Mouse (Mus musculus) gastrocnemius, postnatal 10 days (tissue): ENCODE measurements around the gene Ndufv1. TPM values are rescaled to one million over a fixed set of nuclear protein-coding genes. Genes with fewer than 3 reads are reported as not detected.
A peak's percentile ranks its signal among the peaks of the same experiment; 100 is the strongest.
"Not testable (repeated sequence)": the region's sequence is repeated elsewhere in the genome, so short reads cannot be mapped to it uniquely, and the experiment has no call there.

Experiments
- DNase-seq: peaks from one replicate; pipeline ENCODE4 v3.0.0; 2021; ENCODE audit warnings: mixed read lengths
- total RNA-seq, 2 experiments: library from RNA; stranded (reverse); gene quantifications; 2 replicates each; pipeline ENCODE4 v1.2.3; 2021

Ndufv1 gene
- total RNA-seq, 2 experiments from 2014 or later = 297 to 355 TPM

GRCm38 (mm10) chr19:3967258-3967657 lies 45.3 kb downstream of the Ndufv1 start:
- no peak for DNase-seq

- DNase-seq = no peak
These were observed 46.1 kb downstream of the Ndufv1 start for GRCm38 (mm10) chr19:3966330-3967075.

GRCm38 (mm10) chr19:3964030-3964429 lies 48.6 kb downstream of the Ndufv1 start:
- DNase-seq = no peak

- peak; percentile 52 for DNase-seq
These were observed 50.1 kb downstream of the Ndufv1 start for GRCm38 (mm10) chr19:3962469-3962868.

GRCm38 (mm10) chr19:3961805-3962204 lies 50.8 kb downstream of the Ndufv1 start:
- DNase-seq = not testable (repeated sequence)

GRCm38 (mm10) chr19:3960211-3960610 lies 52.4 kb downstream of the Ndufv1 start:
- no peak for DNase-seq

GRCm38 (mm10) chr19:3959030-3959429 lies 53.6 kb downstream of the Ndufv1 start:
- no peak for DNase-seq

- DNase-seq = no peak
These were observed 54.1 kb downstream of the Ndufv1 start, which contains the start of gene Aldh3b3 for GRCm38 (mm10) chr19:3958470-3958869. TSS of gene Aldh3b3 (plus strand) at chr19:3958645.

Other genes starting within 250 kb of the Ndufv1 start
- gene Kmt5b, start 245.4 kb downstream of the Ndufv1 start, total RNA-seq = 10 to 100 TPM; 25.0 to 32.5 TPM
- gene Chka, start 161.0 kb downstream of the Ndufv1 start, total RNA-seq = 1 to 10 TPM; 6.0 to 7.0 TPM
- gene Tcirg1, start 105.7 kb downstream of the Ndufv1 start, total RNA-seq = 10 to 100 TPM; 13.6 to 31.1 TPM
- gene Ndufs8, start 100.0 kb downstream of the Ndufv1 start, total RNA-seq = 100 to 1,000 TPM; 181 to 205 TPM
- 1 to 10 TPM; 4.2 to 5.7 TPM for gene Aldh3b1, start 83.0 kb downstream of the Ndufv1 start, total RNA-seq
- gene Unc93b1, start 77.6 kb downstream of the Ndufv1 start, total RNA-seq = 10 to 100 TPM; 19.6 to 20.1 TPM
- not detected for gene Aldh3b3, start 54.2 kb downstream of the Ndufv1 start, total RNA-seq
- gene Aldh3b2, start 40.5 kb downstream of the Ndufv1 start, total RNA-seq = 1 to 10 TPM in 1 of 2 experiments, under 1 TPM in 1; 0.63 to 1.0 TPM
- gene Acy3, start 26.2 kb downstream of the Ndufv1 start, total RNA-seq = 1 to 10 TPM; 4.8 to 5.3 TPM
- gene Tbx10, start 20.1 kb downstream of the Ndufv1 start, total RNA-seq = not detected
- 10 to 100 TPM; 18.3 to 20.2 TPM for gene Nudt8, start 12.2 kb downstream of the Ndufv1 start, total RNA-seq
- under 1 TPM; 0.23 to 0.47 TPM for gene Gm49405, start 12.2 kb downstream of the Ndufv1 start, total RNA-seq
- 1 to 10 TPM in 1 of 2 experiments, under 1 TPM in 1; 0.66 to 1.2 TPM for gene Doc2g, start 9.5 kb downstream of the Ndufv1 start, total RNA-seq
- gene Gstp1, start 25.2 kb upstream of the Ndufv1 start, total RNA-seq = 100 to 1,000 TPM; 220 to 231 TPM
- 10 to 100 TPM; 61.6 to 63.6 TPM for gene Gstp2, start 33.2 kb upstream of the Ndufv1 start, total RNA-seq
- gene Gstp3, start 46.8 kb upstream of the Ndufv1 start, total RNA-seq = under 1 TPM in 1 of 2 experiments, not detected in 1; 0.79 TPM
- not detected for gene Cabp2, start 68.8 kb upstream of the Ndufv1 start, total RNA-seq
- gene Cdk2ap2, start 84.4 kb upstream of the Ndufv1 start, total RNA-seq = 10 to 100 TPM; 18.1 to 18.2 TPM
- gene Pitpnm1, start 87.2 kb upstream of the Ndufv1 start, total RNA-seq = 1 to 10 TPM; 4.2 to 5.5 TPM
- 10 to 100 TPM; 46.5 to 47.1 TPM for gene Aip, start 113.1 kb upstream of the Ndufv1 start, total RNA-seq
- gene Gpr152, start 127.0 kb upstream of the Ndufv1 start, total RNA-seq = not detected
- not detected for gene Cabp4, start 131.2 kb upstream of the Ndufv1 start, total RNA-seq
- gene Coro1b, start 135.8 kb upstream of the Ndufv1 start, total RNA-seq = 10 to 100 TPM; 41.1 to 48.6 TPM
- gene Ptprcap, start 140.8 kb upstream of the Ndufv1 start, total RNA-seq = 1 to 10 TPM in 1 of 2 experiments, under 1 TPM in 1; 0.49 to 2.0 TPM
- gene Rps6kb2, start 150.5 kb upstream of the Ndufv1 start, total RNA-seq = 10 to 100 TPM; 25.3 to 30.9 TPM
- gene Carns1, start 162.7 kb upstream of the Ndufv1 start, total RNA-seq = 10 to 100 TPM; 33.1 to 47.1 TPM
- 1 to 10 TPM; 3.2 to 3.8 TPM for gene Tbc1d10c, start 178.5 kb upstream of the Ndufv1 start, total RNA-seq
- 100 to 1,000 TPM; 339 to 348 TPM for gene Ppp1ca, start 179.3 kb upstream of the Ndufv1 start, total RNA-seq
- 1 to 10 TPM; 4.1 to 6.0 TPM for gene Rad9a, start 188.9 kb upstream of the Ndufv1 start, total RNA-seq
- gene Clcf1, start 201.4 kb upstream of the Ndufv1 start, total RNA-seq = 1 to 10 TPM in 1 of 2 experiments, under 1 TPM in 1; 0.47 to 2.2 TPM
- not detected for gene AC109138.7, start 201.6 kb upstream of the Ndufv1 start, total RNA-seq
- 10 to 100 TPM; 26.1 to 31.9 TPM for gene Pold4, start 219.1 kb upstream of the Ndufv1 start, total RNA-seq